Mouse (Mus musculus) liver, embryonic 15.5 days (tissue): Measurements from ENCODE around the gene Lsm8. TPM values are rescaled to one million over a fixed set of nuclear protein-coding genes. Genes with fewer than 3 reads are reported as not detected.
"Not testable (repeated sequence)": the region's sequence is repeated elsewhere in the genome, so short reads cannot be mapped to it uniquely, and the experiment has no call there.

ENCODE experiments used
- ATAC-seq: fragments of 200-750 bp; cut with Nextera tagmentation; 2 replicates; pipeline ENCODE4 v1.8.0; 2017; ENCODE audit warnings: moderate number of reproducible peaks, mild to moderate bottlenecking, moderate library complexity; ENCODE audit not compliant: insufficient read depth
- H3K27ac ChIP-seq: fragments of 300-500 bp; sonication (generic); replicated peaks from 2 replicates; pipeline ENCODE4 v1.5.1; 2015; ENCODE audit warnings: mild to moderate bottlenecking, inconsistent platforms
- H3K27me3 ChIP-seq: fragments of 300-500 bp; sonication (generic); 2 replicates; pipeline ENCODE4 v1.6.1; 2015; ENCODE audit warnings: mild to moderate bottlenecking, inconsistent platforms
- H3K36me3 ChIP-seq: fragments of 300-500 bp; sonication (generic); replicated peaks from 2 replicates; pipeline ENCODE4 v1.6.1; 2015; ENCODE audit warnings: moderate library complexity, mild to moderate bottlenecking, inconsistent platforms
- H3K4me1 ChIP-seq: fragments of 300-500 bp; sonication (generic); replicated peaks from 2 replicates; pipeline ENCODE4 v1.6.1; 2015; ENCODE audit warnings: inconsistent platforms
- H3K4me2 ChIP-seq: fragments of 300-500 bp; sonication (generic); 2 replicates; pipeline ENCODE4 v1.6.1; 2015; ENCODE audit warnings: moderate library complexity, mild to moderate bottlenecking, inconsistent platforms
- H3K4me3 ChIP-seq: fragments of 300-500 bp; sonication (generic); replicated peaks from 2 replicates; pipeline ENCODE4 v1.5.1; 2015; ENCODE audit warnings: mild to moderate bottlenecking, inconsistent platforms
- H3K9ac ChIP-seq: fragments of 300-500 bp; sonication (generic); 2 replicates; pipeline ENCODE4 v1.6.1; 2015; ENCODE audit warnings: moderate library complexity, mild to moderate bottlenecking, inconsistent platforms
- H3K9me3 ChIP-seq: fragments of 300-500 bp; sonication (generic); replicated peaks from 2 replicates; pipeline ENCODE4 v1.6.1; 2016; ENCODE audit warnings: inconsistent platforms
- WGBS: fragments of 180-500 bp; shearing (Covaris S2); methylation state at CpG from one replicate; pipeline ENCODE4 v1.1.7; 2015; ENCODE audit warnings: mixed read lengths; ENCODE audit not compliant: insufficient replicate concordance; 5-methylcytosine and 5-hydroxymethylcytosine counted together
- polyA plus RNA-seq: library from polyadenylated mRNA; unstranded; fragments of >200 nt; fragmentation: Nextera tagmentation; extraction: Ambion mirVana; gene quantifications from 2 replicates; pipeline ENCODE4 v1.2.1, GENCODE M21; 2015

Gene Lsm8
- 68.0 and 75.3 TPM in 2 replicates for polyA plus RNA-seq

DNA sequence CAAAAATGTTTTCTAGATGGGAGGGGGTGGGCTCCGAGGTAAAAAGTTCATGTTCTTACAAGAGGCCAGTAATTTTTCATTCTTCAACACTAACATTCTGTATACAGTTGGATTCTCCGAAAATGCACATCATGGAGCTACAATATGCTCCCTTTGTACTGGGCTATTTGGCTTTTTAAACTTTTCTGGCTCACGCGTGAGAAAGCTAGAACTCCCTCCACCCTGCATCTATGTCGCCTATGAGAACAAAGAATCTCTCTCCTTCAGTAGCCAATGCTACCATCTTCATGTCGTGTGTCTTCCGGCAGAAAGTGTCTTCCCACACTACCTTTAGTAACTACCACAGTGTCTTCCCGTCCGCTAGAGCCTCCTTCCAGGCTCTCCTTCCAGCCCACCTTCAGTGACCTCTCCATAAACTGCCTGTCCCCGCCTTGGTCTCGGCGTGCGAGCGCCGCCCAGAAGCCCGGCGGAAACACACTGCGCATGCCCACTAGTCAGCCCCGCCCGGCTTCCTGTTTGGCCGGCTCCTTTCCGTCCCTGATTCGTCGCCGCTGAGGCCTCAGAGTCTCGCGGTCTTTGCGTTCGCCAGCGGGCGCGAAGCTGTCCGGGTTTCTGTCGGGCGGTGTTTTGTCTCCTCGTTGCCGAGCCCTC, at the start of gene Lsm8:
Gene Lsm8 (plus strand): TSS at position 529 of the 651 bp plus-strand sequence.
- no peaks in the 10 kb centered on the region for H3K9me3 ChIP-seq
- peak; percentile 100 for ATAC-seq
- WGBS: under 1% methylated on average over 37 of the region's 37 CpGs
- peaks cover 10% of the 10 kb centered on the region for H3K4me1 ChIP-seq
- peak within 1 kb of the TSS; percentile 96 for H3K4me3 ChIP-seq
- H3K4me2 ChIP-seq: peak within 1 kb of the TSS; percentile 76
- peak within 1 kb of the TSS; percentile 97 for H3K9ac ChIP-seq
- peak within 1 kb of the TSS; percentile 92 for H3K27ac ChIP-seq
- H3K36me3 ChIP-seq: peaks cover 19% of the 10 kb centered on the region; the same call in 1 of the 2 replicates
- H3K27me3 ChIP-seq: no peaks in the 10 kb centered on the region

DNA sequence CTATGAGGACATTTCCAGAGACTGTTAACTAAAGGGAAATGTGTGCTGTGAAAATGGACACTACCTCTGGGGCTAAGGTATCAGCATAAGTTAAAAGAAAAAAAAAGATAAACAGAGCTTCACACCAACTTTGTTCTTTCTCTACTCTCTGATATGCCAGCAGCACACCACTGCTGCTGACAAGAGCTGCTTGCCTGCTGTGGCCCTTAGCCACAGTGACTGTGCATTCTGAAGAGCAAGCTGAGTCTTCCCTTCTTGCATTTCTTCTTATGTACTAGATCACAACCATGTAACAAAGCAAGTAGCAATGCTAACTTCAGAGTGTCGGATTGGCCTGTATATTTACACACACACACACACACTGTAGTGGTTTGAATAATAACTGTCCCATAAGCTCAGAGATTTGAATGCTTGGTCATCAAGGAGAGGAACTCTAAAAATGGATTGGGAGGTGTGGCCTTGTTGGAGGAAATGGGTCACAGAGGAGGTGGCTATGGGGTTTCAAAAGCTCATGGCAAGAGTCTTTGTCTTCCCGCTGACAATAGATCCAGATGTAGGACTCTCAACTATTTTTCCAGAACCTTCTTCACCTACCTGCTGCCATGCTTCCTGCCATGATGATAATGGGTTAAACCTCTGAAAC, 47.4 kb upstream of the Lsm8 start:
- H3K4me3 ChIP-seq: no peak overlapping the region
- 51% methylated on average over 2 of the region's 2 CpGs for WGBS
- ATAC-seq: no peak
- no peak overlapping the region for H3K9ac ChIP-seq
- no peaks in the 10 kb centered on the region for H3K36me3 ChIP-seq
- no peaks in the 10 kb centered on the region for H3K9me3 ChIP-seq
- H3K27ac ChIP-seq: no peak overlapping the region
- H3K4me1 ChIP-seq: no peaks in the 10 kb centered on the region
- H3K27me3 ChIP-seq: no peaks in the 10 kb centered on the region
- no peak overlapping the region for H3K4me2 ChIP-seq

DNA sequence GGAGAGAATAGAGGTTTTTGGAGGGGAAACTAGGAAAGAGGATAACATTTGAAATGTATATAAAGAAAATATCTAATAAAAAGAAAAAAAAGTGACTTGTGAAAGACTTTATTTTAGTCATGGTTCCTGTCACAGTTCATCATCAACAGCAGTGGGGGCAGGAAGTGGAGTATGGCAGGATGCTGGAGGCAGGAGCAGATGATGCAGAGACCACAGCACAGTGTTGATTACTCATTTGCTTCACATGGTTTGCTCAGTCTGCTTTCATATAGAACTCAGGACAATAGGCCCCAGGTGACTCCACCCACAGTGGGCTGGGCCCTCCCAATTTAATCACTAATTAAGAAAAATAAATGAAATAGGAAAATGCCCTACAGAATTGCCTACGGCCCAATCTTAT, 35.8 kb upstream of the Lsm8 start:
- ATAC-seq: no peak
- no peak overlapping the region for H3K27ac ChIP-seq
- H3K4me2 ChIP-seq: no peak overlapping the region
- 53% methylated on average over 1 of the region's 1 CpGs for WGBS
- no peaks in the 10 kb centered on the region for H3K36me3 ChIP-seq
- H3K9ac ChIP-seq: no peak overlapping the region
- H3K4me3 ChIP-seq: no peak overlapping the region
- no peaks in the 10 kb centered on the region for H3K4me1 ChIP-seq
- no peaks in the 10 kb centered on the region for H3K27me3 ChIP-seq
- H3K9me3 ChIP-seq: no peaks in the 10 kb centered on the region

DNA sequence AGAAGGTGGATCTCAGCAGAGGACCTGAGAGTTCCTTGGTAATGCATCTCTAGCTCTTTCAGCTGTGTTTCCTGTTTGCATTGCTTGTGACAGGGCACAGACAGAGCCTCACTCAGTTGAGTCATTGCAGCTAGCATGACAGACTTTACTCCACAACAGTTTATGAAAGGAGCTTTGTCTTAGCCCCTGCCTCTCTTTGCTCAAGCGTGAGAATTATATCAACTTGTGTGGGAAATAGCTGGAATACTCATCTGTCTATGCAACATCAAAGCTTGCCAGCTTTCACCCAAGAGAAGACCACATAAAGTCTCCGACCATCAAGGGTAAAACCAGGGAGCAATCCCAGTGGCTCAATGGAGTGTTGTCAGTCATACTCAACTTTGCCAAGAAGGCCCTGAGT, 32.8 kb upstream of the Lsm8 start:
- Histone ChIP-seq H3K27ac (no peak overlapping the region), H3K4me3 (no peak overlapping the region), H3K4me2 (no peak overlapping the region), H3K36me3 (no peaks in the 10 kb centered on the region), H3K9ac (no peak overlapping the region), H3K9me3 (no peaks in the 10 kb centered on the region), H3K4me1 (no peaks in the 10 kb centered on the region), H3K27me3 (no peaks in the 10 kb centered on the region)
- ATAC-seq: no peak
- 59% methylated on average over 2 of the region's 2 CpGs for WGBS

DNA sequence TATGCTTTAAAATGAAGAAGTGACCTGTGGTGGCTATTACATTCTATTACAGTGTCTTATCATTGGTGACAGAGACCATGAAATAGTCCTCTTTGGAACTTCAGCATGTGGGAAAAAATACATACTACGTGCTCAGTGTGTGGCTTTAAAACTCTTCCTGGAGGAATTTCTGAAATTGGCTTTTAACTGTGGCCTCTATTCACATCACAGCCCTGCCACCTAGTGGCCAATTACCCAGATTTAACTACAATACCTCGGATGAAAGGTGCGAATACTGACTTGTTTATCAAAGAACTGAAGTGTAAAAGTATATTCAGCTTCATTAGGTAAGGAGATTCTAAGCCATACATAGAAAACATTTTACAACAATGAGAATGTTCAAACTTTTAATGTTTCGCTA, 29.0 kb upstream of the Lsm8 start:
- H3K27me3 ChIP-seq: no peaks in the 10 kb centered on the region
- 17% methylated on average over 4 of the region's 4 CpGs for WGBS
- no peak overlapping the region for H3K9ac ChIP-seq
- H3K27ac ChIP-seq: no peak overlapping the region
- H3K9me3 ChIP-seq: no peaks in the 10 kb centered on the region
- no peaks in the 10 kb centered on the region for H3K4me1 ChIP-seq
- ATAC-seq: no peak
- H3K4me2 ChIP-seq: no peak overlapping the region
- H3K36me3 ChIP-seq: no peaks in the 10 kb centered on the region
- H3K4me3 ChIP-seq: no peak overlapping the region

DNA sequence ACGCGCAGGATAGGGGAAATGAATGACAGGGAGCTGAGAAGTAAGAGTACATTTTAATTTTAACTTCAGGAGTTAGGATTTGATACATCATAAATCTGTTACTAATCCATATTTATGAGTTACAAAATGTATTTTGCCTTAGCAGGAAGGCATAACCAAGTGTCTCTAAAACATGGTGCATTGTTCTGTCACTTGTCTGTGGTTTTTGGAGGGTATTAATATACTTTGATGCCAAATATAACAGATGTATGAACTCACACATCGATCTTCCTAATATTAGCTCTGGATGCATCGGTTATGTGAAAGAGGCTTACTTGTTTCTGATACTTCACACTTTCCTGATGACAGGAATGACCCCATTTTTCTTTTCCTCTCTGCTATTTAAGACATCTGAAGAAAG, 28.1 kb upstream of the Lsm8 start:
- 52% methylated on average over 4 of the region's 4 CpGs for WGBS
- Histone ChIP-seq H3K9me3 (no peaks in the 10 kb centered on the region), H3K36me3 (no peaks in the 10 kb centered on the region), H3K9ac (no peak overlapping the region), H3K27ac (no peak overlapping the region), H3K4me1 (no peaks in the 10 kb centered on the region), H3K4me3 (no peak overlapping the region), H3K27me3 (no peaks in the 10 kb centered on the region), H3K4me2 (no peak overlapping the region)
- ATAC-seq: no peak

DNA sequence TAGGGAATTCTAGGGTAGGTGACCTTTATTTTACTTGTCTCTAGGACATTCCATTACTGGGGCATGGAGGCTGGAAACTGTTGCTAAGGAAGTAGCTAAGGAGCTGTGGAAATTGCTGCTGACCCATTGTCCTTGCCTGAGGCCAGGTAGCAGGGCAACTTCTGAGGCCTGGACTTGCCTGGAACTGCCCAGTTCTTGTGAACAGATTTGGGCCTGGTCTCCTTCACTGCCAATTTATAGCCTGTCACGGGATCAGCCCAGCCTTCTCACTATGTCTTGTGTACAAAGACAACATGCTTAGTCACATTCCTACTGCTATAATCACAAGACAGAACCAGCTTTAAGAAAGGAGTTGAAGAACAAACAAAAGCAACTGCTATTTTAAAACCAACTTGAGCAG, 25.6 kb upstream of the Lsm8 start:
- no peak overlapping the region for H3K9ac ChIP-seq
- no peaks in the 10 kb centered on the region for H3K27me3 ChIP-seq
- no peaks in the 10 kb centered on the region for H3K36me3 ChIP-seq
- no peak overlapping the region for H3K4me2 ChIP-seq
- no peak overlapping the region for H3K27ac ChIP-seq
- H3K9me3 ChIP-seq: no peaks in the 10 kb centered on the region
- H3K4me3 ChIP-seq: no peak overlapping the region
- 49% methylated on average over 1 of the region's 1 CpGs for WGBS
- no peaks in the 10 kb centered on the region for H3K4me1 ChIP-seq
- ATAC-seq: no peak

DNA sequence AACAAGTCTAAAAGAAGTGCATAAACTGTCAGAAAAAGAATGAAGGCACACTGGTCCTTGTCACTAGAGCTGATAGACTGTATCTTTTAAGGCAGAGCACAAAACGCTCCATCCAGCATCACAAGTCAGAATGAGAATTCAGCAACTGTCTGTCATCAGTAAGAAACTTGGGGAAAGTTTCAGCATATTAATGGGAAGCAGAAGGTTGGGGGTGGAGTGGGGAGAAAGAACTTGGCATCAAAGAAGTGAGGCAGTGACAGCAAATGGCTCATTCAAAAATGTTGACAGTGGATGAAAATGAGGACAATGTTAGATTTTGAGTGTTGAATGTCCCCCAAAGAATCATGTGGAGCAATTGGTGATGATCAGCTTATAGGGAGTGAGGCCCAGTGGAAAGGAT, 15.4 kb upstream of the Lsm8 start:
- WGBS: 58% methylated on average over 1 of the region's 1 CpGs
- H3K4me2 ChIP-seq: no peak overlapping the region
- H3K4me1 ChIP-seq: no peaks in the 10 kb centered on the region
- no peak overlapping the region for H3K4me3 ChIP-seq
- ATAC-seq: no peak
- H3K36me3 ChIP-seq: no peaks in the 10 kb centered on the region
- H3K9ac ChIP-seq: no peak overlapping the region
- H3K27ac ChIP-seq: no peak overlapping the region
- H3K27me3 ChIP-seq: no peaks in the 10 kb centered on the region
- no peaks in the 10 kb centered on the region for H3K9me3 ChIP-seq

DNA sequence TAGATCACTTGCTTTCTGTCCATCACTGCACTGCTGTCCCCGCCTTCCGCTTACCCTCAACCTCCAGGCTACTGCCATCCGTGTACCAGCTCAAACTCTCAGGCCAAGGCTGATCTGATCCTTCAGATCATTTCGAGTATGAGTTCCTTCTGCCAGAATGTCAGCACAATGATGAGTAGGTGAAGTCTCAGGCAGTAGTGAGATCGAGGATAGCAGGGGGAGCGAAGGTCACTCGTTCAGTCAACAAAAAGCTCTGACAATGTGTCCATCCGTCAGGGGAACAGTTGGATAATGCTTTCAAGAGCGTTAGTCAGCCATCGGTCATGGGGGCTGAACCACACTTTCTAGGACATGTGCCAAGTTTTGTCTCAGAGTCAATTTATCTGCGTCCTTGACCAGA, 3.9 kb upstream of the Lsm8 start:
- not testable (repeated sequence) for H3K27ac ChIP-seq, H3K9me3 ChIP-seq, H3K4me2 ChIP-seq, ATAC-seq, H3K4me1 ChIP-seq, H3K9ac ChIP-seq, H3K4me3 ChIP-seq, H3K27me3 ChIP-seq, H3K36me3 ChIP-seq
- WGBS: 57% methylated on average over 7 of the region's 11 CpGs

DNA sequence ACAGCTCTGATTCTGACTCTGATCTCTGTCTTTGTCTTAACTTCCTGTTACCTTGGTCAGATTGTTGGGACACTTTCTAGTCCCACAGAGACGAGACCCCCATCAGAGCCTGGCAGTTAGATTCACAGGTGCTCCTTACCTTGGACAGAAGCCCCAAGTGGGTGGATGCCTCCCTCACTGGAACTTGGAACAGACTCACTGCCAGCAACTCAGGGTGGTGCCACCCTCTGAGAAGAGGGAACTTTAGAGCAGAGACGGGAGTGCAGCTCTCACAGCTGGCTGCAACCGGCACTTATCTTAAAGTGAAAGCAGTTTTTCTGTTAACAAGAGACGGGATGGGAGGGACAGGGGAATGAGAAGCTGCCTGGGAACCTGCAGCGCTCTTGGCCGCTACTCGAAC, 2.8 kb upstream of the Lsm8 start:
- H3K4me2 ChIP-seq: peak overlapping the region; percentile 29
- H3K36me3 ChIP-seq, H3K27ac ChIP-seq, H3K9me3 ChIP-seq, ATAC-seq, H3K27me3 ChIP-seq, H3K9ac ChIP-seq: not testable (repeated sequence)
- WGBS: 9% methylated on average over 5 of the region's 7 CpGs
- H3K4me3 ChIP-seq: 0 out of 2 replicates have a peak overlapping the region, but pooled peaks have one; percentile 23
- H3K4me1 ChIP-seq: peaks cover 10% of the 10 kb centered on the region

DNA sequence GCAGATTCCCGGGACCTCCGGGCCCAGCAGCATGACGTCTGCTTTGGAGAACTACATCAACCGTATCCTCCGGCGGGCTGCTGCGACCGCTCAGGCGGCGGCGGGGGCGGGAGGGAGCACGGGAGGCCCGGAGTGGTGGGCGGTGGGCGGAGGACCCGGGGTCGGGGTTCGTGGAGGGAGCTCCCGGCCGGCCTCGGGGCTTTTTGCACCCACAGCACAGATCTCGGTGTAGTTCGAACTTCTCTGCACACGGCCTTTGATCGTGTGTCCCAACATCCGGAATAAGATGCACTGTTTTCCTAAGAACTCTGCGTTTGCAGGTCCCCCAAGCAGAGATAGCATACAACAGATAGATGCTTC, 303 bp downstream of the Lsm8 start:
- H3K27ac ChIP-seq: peak overlapping the region; percentile 92
- peak overlapping the region; percentile 97 for H3K9ac ChIP-seq
- WGBS: under 1% methylated on average over 28 of the region's 28 CpGs
- no peaks in the 10 kb centered on the region for H3K27me3 ChIP-seq
- ATAC-seq: no peak
- peak overlapping the region; percentile 96 for H3K4me3 ChIP-seq
- H3K4me2 ChIP-seq: peak overlapping the region; percentile 76
- peaks cover 24% of the 10 kb centered on the region; the same call in 1 of the 2 replicates for H3K36me3 ChIP-seq
- no peaks in the 10 kb centered on the region for H3K9me3 ChIP-seq
- peaks cover 10% of the 10 kb centered on the region for H3K4me1 ChIP-seq

DNA sequence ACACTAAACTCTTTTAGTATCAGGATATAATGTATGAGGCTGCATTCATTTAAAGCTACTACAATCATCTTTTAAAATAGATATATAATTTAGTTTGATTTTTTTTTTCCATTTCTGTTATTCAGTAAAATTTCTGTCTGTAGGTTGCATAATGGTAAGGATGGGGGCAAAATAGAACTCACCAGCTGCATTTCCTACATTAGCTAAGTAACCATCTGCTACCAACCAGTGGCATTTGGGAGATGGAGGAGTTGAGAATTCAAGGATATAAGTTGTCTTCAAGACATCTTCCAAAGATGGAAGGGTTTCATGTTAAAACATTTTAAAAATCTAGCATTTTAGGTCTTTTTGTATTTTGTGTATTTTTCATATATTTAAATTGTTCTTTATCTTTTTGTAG, 6.9 kb downstream of the Lsm8 start:
- H3K27me3 ChIP-seq: no peaks in the 10 kb centered on the region
- no peak overlapping the region for H3K4me2 ChIP-seq
- H3K9me3 ChIP-seq: no peaks in the 10 kb centered on the region
- H3K27ac ChIP-seq: no peak overlapping the region
- H3K4me3 ChIP-seq: no peak overlapping the region
- no peaks in the 10 kb centered on the region for H3K4me1 ChIP-seq
- no peak for ATAC-seq
- H3K9ac ChIP-seq: no peak overlapping the region
- peaks cover 46% of the 10 kb centered on the region for H3K36me3 ChIP-seq
